In the genomic region with DNA sequence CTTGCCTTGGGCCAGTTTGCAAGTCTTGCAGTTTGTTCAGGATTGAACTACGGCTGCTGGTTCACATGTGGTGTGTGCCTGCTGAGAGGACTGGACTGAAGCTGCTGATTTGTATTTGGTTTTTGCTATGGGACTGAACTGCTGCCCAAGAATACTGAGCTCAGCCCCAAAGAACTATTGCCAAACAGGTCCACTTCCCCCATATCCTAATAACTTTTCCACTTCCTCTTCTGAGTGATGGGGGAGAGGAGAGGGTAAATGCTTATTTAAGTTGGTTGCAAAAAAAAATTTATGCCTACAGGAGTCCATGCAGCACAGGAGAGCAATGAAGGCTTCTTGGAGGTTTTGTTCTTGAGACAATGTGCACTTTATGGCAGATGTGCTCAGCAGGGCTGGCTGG, we compare ENCODE assay signal across 24 mouse cellular contexts. TPM values are rescaled to one million over a fixed set of nuclear protein-coding genes. Genes with fewer than 3 reads are reported as not detected.
A peak's percentile ranks its signal among the peaks of the same experiment; 100 is the strongest.
DNase-seq lines count a peak whose midpoint lies in the region; ATAC-seq lines count a peak whose summit lies in the region.
"Had no signal": no experiment of that assay in that cellular context is flagged by ENCODE, and none has a peak within 500 bp of the region (broad histone marks: within the 10 kb centered on the region; RNA-seq: fewer than 3 reads in every experiment).

No protein-coding gene starts in this region.

- ATAC-seq in common myeloid progenitor, adult 5-6 weeks (replicated peaks; ENCODE audit: low read depth, poor library complexity, severe bottlenecking) = 0 out of 2 replicates have a peak, but pooled peaks have one; percentile 36
- ATAC-seq in granulocyte monocyte progenitor cell, adult 5-6 weeks (replicated peaks; ENCODE audit: poor library complexity, severe bottlenecking) = peak; percentile 59
- ATAC-seq in megakaryocyte progenitor cell, adult 5-6 weeks (replicated peaks; ENCODE audit: poor library complexity) = peak; percentile 50; the same call in 1 of the 2 replicates
- ATAC-seq: activated CD4-positive, CD25-positive, alpha-beta regulatory T cell, adult 4 months; CD4-positive, CD25-positive, alpha-beta regulatory T cell, adult 4 months; Patski had no signal

- peak; percentile 35 for DNase-seq in 416B (ENCODE audit: low read depth)
- no peak for DNase-seq in left cerebral cortex, adult 11 months (ENCODE audit: low spot score)
- no peak for DNase-seq in frontal cortex, postnatal 10 days (ENCODE audit: low spot score in 2 of 2)
- DNase-seq in urinary bladder, postnatal 36 days (ENCODE audit: low spot score in 2 of 2) = no peak
- DNase-seq in gastrocnemius, postnatal 10 days = no peak
- DNase-seq: adrenal gland, adult 2 months; adrenal gland, adult 8-10 months; adrenal gland, postnatal 10 days; adrenal gland, postnatal 14 days; adrenal gland, postnatal 25 days; adrenal gland, postnatal 36 days; B cell, adult 2 months; cerebellum, adult 11 months; cerebellum, adult 11-12 months; cerebellum, adult 18-20 months had no signal

RNA-seq across cellular contexts. Expression of a gene that starts 51.7 kb away (rescaled TPM):
- not detected in 2 replicates for total RNA-seq in common myeloid progenitor, adult 5-6 weeks (2017)
- total RNA-seq in granulocyte monocyte progenitor cell, adult 5-6 weeks (2014; fragmentation: Nextera tagmentation) = not detected in 2 replicates
- not detected in 2 replicates for total RNA-seq in granulocyte monocyte progenitor cell, adult 5-6 weeks (2017)
- not detected in 2 replicates for total RNA-seq in megakaryocyte progenitor cell, adult 5-6 weeks (2015)
- total RNA-seq in megakaryocyte progenitor cell, adult 5-6 weeks (2017) = not detected in 2 replicates
- 1 to 10 TPM in 1 of 2 experiments, under 1 TPM in 1; 0.85 to 3.1 TPM for total RNA-seq in gastrocnemius, postnatal 10 days (2021)
- total RNA-seq: CH12.LX, G1E, MEL had no signal
